Mouse (Mus musculus): Measurements from ENCODE around the gene Cyp27b1. TPM values are rescaled to one million over a fixed set of nuclear protein-coding genes. Genes with fewer than 3 reads are reported as not detected.

The Cyp27b1 gene
- polyA plus RNA-seq (2012; ENCODE audit: low replicate concordance): 0.08 TPM in 1 of 2 replicates, not detected in the other

GRCm38 (mm10) chr10:127047954-127048353 is at the start of gene Cyp27b1:
TSS of gene Cyp27b1 (plus strand) at chr10:127048250.

DNA sequence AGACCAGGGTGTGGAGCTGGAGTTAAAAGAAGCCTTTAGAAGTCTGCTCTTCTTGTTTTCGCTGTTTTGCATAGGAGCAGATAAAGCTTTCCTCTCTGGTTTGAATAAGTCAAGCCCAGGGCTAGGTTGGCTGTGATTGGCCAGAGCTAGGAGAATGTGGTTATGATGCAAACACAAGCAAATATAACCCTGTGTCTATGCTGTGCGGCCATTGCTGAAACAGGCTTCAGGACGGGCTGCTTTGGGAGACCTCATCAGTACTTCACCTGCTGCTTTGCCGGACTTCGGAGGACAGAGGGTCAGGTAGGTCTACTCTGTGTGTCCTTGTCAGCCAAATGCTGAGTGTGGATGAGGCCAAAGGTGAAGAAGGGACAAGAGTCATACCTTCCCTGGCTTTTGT is 47.5 kb upstream of the Cyp27b1 start, which contains the start of gene Avil:
Gene Avil (plus strand): TSS at position 181 of the 400 bp plus-strand sequence.

DNA sequence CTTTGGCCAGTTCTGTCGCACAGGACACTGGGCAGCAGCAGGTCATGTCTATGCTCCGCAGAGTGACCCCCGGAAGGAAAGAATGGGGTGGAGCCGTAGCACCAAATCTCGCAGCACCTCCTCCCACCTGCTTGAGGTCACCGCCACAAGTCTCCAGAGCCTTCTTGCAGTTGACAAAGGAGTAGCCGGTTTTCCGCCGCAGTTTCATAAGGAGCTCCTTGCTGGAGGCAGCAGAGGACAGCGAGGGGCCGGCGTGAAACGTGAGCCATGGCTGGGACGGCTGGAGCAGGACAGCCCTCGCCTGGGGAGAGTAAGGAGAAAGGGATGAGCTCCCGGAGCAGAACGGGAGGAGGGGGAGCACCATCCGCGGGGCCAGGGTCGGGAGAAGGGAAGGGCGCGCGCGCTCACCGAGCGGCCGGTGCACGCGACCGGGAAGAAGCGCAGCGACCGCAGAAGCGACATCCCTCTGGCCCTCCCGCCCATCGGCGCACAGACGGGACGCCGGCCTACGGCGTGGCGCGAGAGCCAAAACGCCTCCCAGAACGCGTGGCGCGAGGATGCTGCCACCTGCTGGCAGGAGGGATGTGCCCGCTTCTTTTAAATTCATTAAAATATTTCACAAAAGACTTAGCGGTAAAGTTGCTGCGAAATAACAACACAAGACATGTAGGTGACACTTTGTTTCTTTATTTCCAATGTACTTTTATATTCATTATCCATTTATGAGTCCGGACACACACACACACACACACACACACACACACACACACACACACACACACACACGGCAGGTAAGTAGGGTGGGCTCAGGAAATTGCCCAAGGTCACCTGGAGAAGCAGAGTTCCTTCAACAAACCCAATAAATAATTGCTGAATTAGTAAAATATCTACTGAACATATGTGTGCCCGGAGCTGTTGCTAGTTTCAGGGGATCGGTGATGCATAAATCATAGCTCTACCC is 17.4 kb upstream of the Cyp27b1 start, which contains the start of gene Tsfm:
Gene Tsfm (minus strand): TSS at position 505 of the 961 bp plus-strand sequence.

GRCm38 (mm10) chr10:127041274-127041766 is 6.7 kb upstream of the Cyp27b1 start, which contains the start of the genes Mettl1 and Eef1akmt3:
TSS of gene Mettl1 (plus strand) at chr10:127041414.
TSS of gene Eef1akmt3 (minus strand) at chr10:127041513.

DNA sequence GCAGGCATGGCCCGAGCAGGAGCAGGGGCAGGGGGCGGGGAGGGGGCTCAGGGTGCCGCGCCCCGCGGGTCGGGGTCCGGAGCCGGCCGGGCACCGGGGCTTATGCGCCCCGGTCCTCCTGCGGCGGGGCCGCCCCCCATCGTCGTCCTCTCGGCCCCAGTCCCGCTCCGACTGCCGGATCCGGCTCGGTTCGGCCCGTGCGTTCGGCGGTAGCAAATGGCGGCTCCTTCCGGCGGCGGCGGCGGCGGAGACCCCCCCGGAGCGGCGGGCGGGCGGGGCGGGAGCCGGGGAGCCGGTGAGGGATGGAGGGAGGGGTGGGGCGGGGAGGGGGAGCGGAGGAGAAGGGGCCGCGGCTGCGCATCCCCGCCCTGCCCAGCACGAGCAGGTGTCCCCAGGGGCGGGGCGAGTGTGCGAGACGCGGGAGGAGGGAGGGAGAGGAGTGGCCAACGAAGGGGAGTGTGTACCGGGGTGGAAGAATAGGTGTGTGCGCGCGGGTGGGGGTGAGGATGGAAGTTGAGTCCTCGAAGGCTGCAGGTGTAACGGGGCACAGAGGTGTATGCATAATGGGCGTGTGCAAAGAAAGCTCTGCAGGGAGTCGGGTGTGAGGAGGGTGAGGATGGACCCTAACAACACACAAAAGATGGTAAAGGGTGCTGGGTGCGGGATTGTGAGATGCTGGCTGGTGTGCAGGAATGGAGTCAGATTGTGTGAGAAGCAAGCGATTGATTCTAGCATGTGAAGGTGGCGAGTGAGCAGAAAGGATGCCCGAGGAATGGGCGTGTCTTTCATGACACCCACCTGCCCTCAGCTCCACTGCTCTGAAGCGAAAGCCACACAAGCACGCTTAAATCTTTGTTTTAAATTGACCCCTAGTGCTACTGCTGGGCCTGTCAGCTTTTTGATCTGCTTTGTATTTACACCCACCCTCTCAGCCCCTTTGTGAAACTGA is 12.2 kb downstream of the Cyp27b1 start, which contains the start of gene March9:
Gene March9 (minus strand): TSS at position 217 of the 949 bp plus-strand sequence.

DNA sequence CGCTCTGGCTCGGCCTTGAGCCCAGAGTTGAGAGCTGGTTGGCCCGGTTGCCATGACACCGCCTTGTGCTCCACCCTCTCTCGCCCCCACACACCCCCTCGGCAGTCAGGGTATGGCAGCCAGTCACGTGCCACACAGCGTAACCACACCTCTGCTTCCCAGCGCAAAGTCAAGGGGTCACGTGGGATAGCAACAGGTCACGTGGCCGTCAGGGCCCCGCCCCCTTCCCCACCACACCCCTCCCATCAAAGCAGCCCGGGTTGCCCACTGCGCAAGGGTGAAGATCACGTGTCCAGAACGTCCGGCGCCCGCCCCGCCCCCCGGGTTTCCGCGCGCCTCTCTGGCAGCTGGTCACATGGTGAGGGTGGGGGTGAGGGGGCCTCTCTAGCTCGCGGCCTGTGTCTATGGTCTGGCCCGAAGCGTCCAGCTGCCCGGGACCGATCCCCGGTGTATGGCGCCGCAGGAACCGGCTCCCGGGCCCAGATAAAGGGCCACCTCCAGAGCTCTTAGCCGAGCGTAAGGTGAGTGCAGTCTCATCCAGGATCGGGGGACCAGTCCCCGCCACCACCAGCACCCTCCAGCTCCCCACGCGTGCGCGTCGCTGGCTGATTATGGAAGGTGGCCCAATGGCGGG is 15.3 kb downstream of the Cyp27b1 start, which contains the start of gene Cdk4:
Gene Cdk4 (plus strand): TSS at position 296 of the 634 bp plus-strand sequence.

DNA sequence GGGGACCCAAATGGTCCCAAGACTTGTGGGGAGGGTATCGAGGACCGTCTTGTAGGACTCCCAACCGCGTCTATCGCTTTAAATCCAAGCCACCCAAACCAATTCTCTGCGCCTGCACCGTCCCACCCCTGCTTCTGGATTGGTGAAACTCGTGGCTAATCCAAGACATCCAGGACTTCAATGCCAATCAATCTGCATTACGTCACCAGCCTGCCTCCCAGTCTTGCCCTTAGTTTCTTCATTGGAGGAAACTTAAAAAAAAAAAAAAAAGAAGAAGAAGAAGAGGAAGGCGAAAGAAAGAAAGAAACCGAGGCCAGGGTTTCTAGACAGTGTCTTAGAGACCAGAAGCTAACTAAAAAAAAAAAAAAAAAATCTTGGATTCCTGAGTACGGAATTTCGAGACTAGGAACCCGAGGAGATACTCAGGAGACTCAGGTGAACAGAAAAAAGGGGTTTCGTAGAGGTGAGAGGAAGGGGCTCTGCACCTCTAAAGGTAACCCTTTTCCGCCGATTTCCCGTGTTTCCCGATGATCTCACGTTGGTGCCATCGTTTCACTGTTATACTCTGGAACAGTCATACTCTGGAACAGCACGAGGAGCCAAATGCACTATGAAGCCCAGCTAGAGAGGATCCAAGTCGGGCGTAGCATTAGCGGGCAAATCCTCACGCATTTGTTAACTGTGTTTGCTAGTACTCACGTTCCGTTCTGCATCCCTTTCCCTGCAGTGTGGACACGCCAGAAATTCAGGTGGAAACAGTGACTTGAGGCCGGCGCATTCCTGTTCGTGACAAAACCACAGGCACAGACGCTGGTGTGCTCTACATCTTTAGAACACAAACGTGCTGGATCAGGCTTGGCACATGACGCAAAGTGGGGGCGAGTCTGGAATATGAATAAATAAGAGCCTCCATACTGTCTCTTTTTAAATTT is 22.4 kb downstream of the Cyp27b1 start, which contains the start of gene Tspan31:
Gene Tspan31 (minus strand): TSS at position 75 of the 932 bp plus-strand sequence.

GRCm38 (mm10) chr10:127075080-127075479 is 27.0 kb downstream of the Cyp27b1 start, which contains the start of gene Agap2:
TSS of gene Agap2 (plus strand) at chr10:127075284.

Other genes with a start within 250 kb of the Cyp27b1 start
- 4.0 and 13.1 TPM in 2 replicates for gene Atp23, start 146.9 kb upstream of the Cyp27b1 start, polyA plus RNA-seq (2012; ENCODE audit: low replicate concordance)
- 143 and 171 TPM in 2 replicates for gene Ctdsp2, start 69.5 kb upstream of the Cyp27b1 start, polyA plus RNA-seq (2012; ENCODE audit: low replicate concordance)
- 0.20 and 0.27 TPM in 2 replicates for gene Avil, start 47.5 kb upstream of the Cyp27b1 start, polyA plus RNA-seq (2012; ENCODE audit: low replicate concordance)
- gene Tsfm, start 17.4 kb upstream of the Cyp27b1 start, polyA plus RNA-seq (2012; ENCODE audit: low replicate concordance): 22.5 and 29.7 TPM in 2 replicates
- 8.2 and 18.0 TPM in 2 replicates for gene Mettl1, start 6.8 kb upstream of the Cyp27b1 start, polyA plus RNA-seq (2012; ENCODE audit: low replicate concordance)
- gene Eef1akmt3, start 6.7 kb upstream of the Cyp27b1 start, polyA plus RNA-seq (2012; ENCODE audit: low replicate concordance): 0.30 and 0.39 TPM in 2 replicates
- 5.6 and 13.1 TPM in 2 replicates for gene March9, start 11.9 kb downstream of the Cyp27b1 start, polyA plus RNA-seq (2012; ENCODE audit: low replicate concordance)
- 378 and 643 TPM in 2 replicates for gene Cdk4, start 15.3 kb downstream of the Cyp27b1 start, polyA plus RNA-seq (2012; ENCODE audit: low replicate concordance)
- 28.3 and 29.1 TPM in 2 replicates for gene Tspan31, start 22.0 kb downstream of the Cyp27b1 start, polyA plus RNA-seq (2012; ENCODE audit: low replicate concordance)
- gene Agap2, start 27.0 kb downstream of the Cyp27b1 start, polyA plus RNA-seq (2012; ENCODE audit: low replicate concordance): 89.4 and 209 TPM in 2 replicates
- gene Os9, start 72.9 kb downstream of the Cyp27b1 start, polyA plus RNA-seq (2012; ENCODE audit: low replicate concordance): 207 and 236 TPM in 2 replicates
- gene B4galnt1, start 117.0 kb downstream of the Cyp27b1 start, polyA plus RNA-seq (2012; ENCODE audit: low replicate concordance): 492 and 503 TPM in 2 replicates
- gene Slc26a10, start 132.4 kb downstream of the Cyp27b1 start, polyA plus RNA-seq (2012; ENCODE audit: low replicate concordance): 0.30 and 0.75 TPM in 2 replicates
- gene Arhgef25, start 141.8 kb downstream of the Cyp27b1 start, polyA plus RNA-seq (2012; ENCODE audit: low replicate concordance): 2.0 and 2.8 TPM in 2 replicates
- 78.7 and 214 TPM in 2 replicates for gene Dtx3, start 147.5 kb downstream of the Cyp27b1 start, polyA plus RNA-seq (2012; ENCODE audit: low replicate concordance)
- 38.8 and 44.6 TPM in 2 replicates for gene Pip4k2c, start 163.3 kb downstream of the Cyp27b1 start, polyA plus RNA-seq (2012; ENCODE audit: low replicate concordance)
- 0.61 and 0.80 TPM in 2 replicates for gene Kif5a, start 215.1 kb downstream of the Cyp27b1 start, polyA plus RNA-seq (2012; ENCODE audit: low replicate concordance)
- gene Dctn2, start 218.1 kb downstream of the Cyp27b1 start, polyA plus RNA-seq (2012; ENCODE audit: low replicate concordance): 113 TPM in 2 replicates
- gene Mbd6, start 240.8 kb downstream of the Cyp27b1 start, polyA plus RNA-seq (2012; ENCODE audit: low replicate concordance): 232 and 753 TPM in 2 replicates

Measured in hematopoietic multipotent progenitor cell, adult 10-12 weeks (in vitro differentiated cells).